Mouse (Mus musculus): Measurements from ENCODE around the gene Smarcc2. TPM values are rescaled to one million over a fixed set of nuclear protein-coding genes. Genes with fewer than 3 reads are reported as not detected.
"Not testable (repeated sequence)": the region's sequence is repeated elsewhere in the genome, so short reads cannot be mapped to it uniquely, and the experiment has no call there.

Smarcc2 gene
- total and polyA plus RNA-seq, 2 experiments from 2014 or later = 143 to 233 TPM

GRCm38 (mm10) chr10:128488776-128489175, 29.7 kb downstream of the Smarcc2 start:
- H3K9ac ChIP-seq (replicated peaks; ENCODE audit: low read length, poor library complexity, severe bottlenecking) = no peak overlapping the region
- no peak for TF ChIP-seq CTCF (IDR thresholded peaks at IDR 0.05)
- H3K9me3 ChIP-seq (ENCODE audit: low read length) = no peaks in the 10 kb centered on the region
- 81% methylated on average over 4 of the region's 4 CpGs for WGBS
- peaks cover 57% of the 10 kb centered on the region for H3K36me3 ChIP-seq (ENCODE audit: insufficient read depth, low read length)
- DNase-seq (ENCODE audit: low spot score) = no peak
- no peak overlapping the region for H3K27ac ChIP-seq (ENCODE audit: low read depth, low read length)
- H3K4me1 ChIP-seq (ENCODE audit: insufficient read depth, low read length) = peaks cover 9% of the 10 kb centered on the region; the same call in 1 of the 2 replicates
- no peak overlapping the region for H3K4me2 ChIP-seq (ENCODE audit: low read depth, low read length, poor library complexity, severe bottlenecking)
- no peak overlapping the region for H3K4me3 ChIP-seq (ENCODE audit: low read depth, low read length)
- no peak for ATAC-seq (ENCODE audit: low FRiP score)
- no peaks in the 10 kb centered on the region for H3K27me3 ChIP-seq (ENCODE audit: insufficient read depth, low read length)

GRCm38 (mm10) chr10:128489380-128489779, 30.3 kb downstream of the Smarcc2 start:
- peak overlapping the region; percentile 59; the same call in 1 of the 2 replicates for H3K27ac ChIP-seq (ENCODE audit: low read depth, low read length)
- no peak overlapping the region for H3K9ac ChIP-seq (replicated peaks; ENCODE audit: low read length, poor library complexity, severe bottlenecking)
- DNase-seq (ENCODE audit: low spot score) (no peak), ATAC-seq (ENCODE audit: low FRiP score) (no peak)
- H3K4me1 ChIP-seq (ENCODE audit: insufficient read depth, low read length) = peaks cover 9% of the 10 kb centered on the region; the same call in 1 of the 2 replicates
- no peak overlapping the region for H3K4me2 ChIP-seq (ENCODE audit: low read depth, low read length, poor library complexity, severe bottlenecking)
- H3K4me3 ChIP-seq (ENCODE audit: low read depth, low read length) = no peak overlapping the region
- WGBS = 70% methylated on average over 5 of the region's 5 CpGs
- no peaks in the 10 kb centered on the region for H3K27me3 ChIP-seq (ENCODE audit: insufficient read depth, low read length)
- no peaks in the 10 kb centered on the region for H3K9me3 ChIP-seq (ENCODE audit: low read length)
- no peak for TF ChIP-seq CTCF (IDR thresholded peaks at IDR 0.05)
- H3K36me3 ChIP-seq (ENCODE audit: insufficient read depth, low read length) = peaks cover 51% of the 10 kb centered on the region

GRCm38 (mm10) chr10:128489785-128490184, 30.7 kb downstream of the Smarcc2 start:
- Histone ChIP-seq H3K27ac (ENCODE audit: low read depth, low read length) (peak overlapping the region; percentile 59), H3K4me3 (ENCODE audit: low read depth, low read length) (no peak overlapping the region), H3K27me3 (ENCODE audit: insufficient read depth, low read length) (no peaks in the 10 kb centered on the region), H3K4me2 (ENCODE audit: low read depth, low read length, poor library complexity, severe bottlenecking) (no peak overlapping the region), H3K4me1 (ENCODE audit: insufficient read depth, low read length) (peaks cover 13% of the 10 kb centered on the region; the same call in 1 of the 2 replicates), H3K9me3 (ENCODE audit: low read length) (no peaks in the 10 kb centered on the region), H3K36me3 (ENCODE audit: insufficient read depth, low read length) (peaks cover 49% of the 10 kb centered on the region), H3K9ac (replicated peaks; ENCODE audit: low read length, poor library complexity, severe bottlenecking) (no peak overlapping the region)
- 52% methylated on average over 4 of the region's 4 CpGs for WGBS
- ATAC-seq (ENCODE audit: low FRiP score) (no peak), DNase-seq (ENCODE audit: low spot score) (no peak)
- no peak for TF ChIP-seq CTCF (IDR thresholded peaks at IDR 0.05)

GRCm38 (mm10) chr10:128490232-128490631, 31.2 kb downstream of the Smarcc2 start:
- Histone ChIP-seq H3K9ac (replicated peaks; ENCODE audit: low read length, poor library complexity, severe bottlenecking) (no peak overlapping the region), H3K4me3 (ENCODE audit: low read depth, low read length) (no peak overlapping the region), H3K4me1 (ENCODE audit: insufficient read depth, low read length) (peaks cover 15% of the 10 kb centered on the region; the same call in 1 of the 2 replicates), H3K9me3 (ENCODE audit: low read length) (no peaks in the 10 kb centered on the region), H3K27ac (ENCODE audit: low read depth, low read length) (peak overlapping the region; percentile 59; the same call in 1 of the 2 replicates), H3K36me3 (ENCODE audit: insufficient read depth, low read length) (peaks cover 49% of the 10 kb centered on the region), H3K27me3 (ENCODE audit: insufficient read depth, low read length) (no peaks in the 10 kb centered on the region), H3K4me2 (ENCODE audit: low read depth, low read length, poor library complexity, severe bottlenecking) (no peak overlapping the region)
- no peak for TF ChIP-seq CTCF (IDR thresholded peaks at IDR 0.05)
- ATAC-seq (ENCODE audit: low FRiP score) = no peak
- 56% methylated on average over 5 of the region's 5 CpGs for WGBS
- DNase-seq (ENCODE audit: low spot score) = no peak

DNA sequence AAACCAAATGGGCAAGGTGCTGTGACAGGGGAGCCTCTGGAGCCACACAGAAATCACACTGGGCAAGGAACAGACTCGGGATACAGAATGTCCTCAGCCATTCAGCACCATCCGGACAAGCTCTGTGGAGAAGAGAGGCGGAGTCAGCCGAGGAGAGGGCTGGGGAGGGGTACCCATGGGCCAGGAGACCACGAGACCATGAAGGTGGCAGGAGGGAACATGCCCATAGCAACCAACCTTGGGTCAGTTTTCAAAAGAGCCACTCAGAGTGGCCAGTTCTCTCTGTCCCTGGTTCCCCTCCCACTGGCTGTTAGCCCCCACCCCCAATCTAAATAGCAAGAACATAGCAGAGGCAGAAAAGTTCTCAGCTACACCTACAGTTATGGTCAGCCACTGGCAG, 31.9 kb downstream of the Smarcc2 start:
- WGBS = 48% methylated on average over 5 of the region's 5 CpGs
- Histone ChIP-seq H3K27ac (ENCODE audit: low read depth, low read length) (0 out of 2 replicates have a peak overlapping the region, but pooled peaks have one; percentile 55), H3K36me3 (ENCODE audit: insufficient read depth, low read length) (peaks cover 43% of the 10 kb centered on the region), H3K9ac (replicated peaks; ENCODE audit: low read length, poor library complexity, severe bottlenecking) (no peak overlapping the region), H3K27me3 (ENCODE audit: insufficient read depth, low read length) (no peaks in the 10 kb centered on the region), H3K4me1 (ENCODE audit: insufficient read depth, low read length) (peaks cover 15% of the 10 kb centered on the region; the same call in 1 of the 2 replicates), H3K4me2 (ENCODE audit: low read depth, low read length, poor library complexity, severe bottlenecking) (peak overlapping the region; percentile 71), H3K9me3 (ENCODE audit: low read length) (no peaks in the 10 kb centered on the region), H3K4me3 (ENCODE audit: low read depth, low read length) (no peak overlapping the region)
- DNase-seq (ENCODE audit: low spot score) (no peak), ATAC-seq (ENCODE audit: low FRiP score) (no peak)
- no peak for TF ChIP-seq CTCF (IDR thresholded peaks at IDR 0.05)

GRCm38 (mm10) chr10:128491495-128491894, 32.4 kb downstream of the Smarcc2 start:
- peak overlapping the region; percentile 80; the same call in 1 of the 2 replicates for H3K4me3 ChIP-seq (ENCODE audit: low read depth, low read length)

DNA sequence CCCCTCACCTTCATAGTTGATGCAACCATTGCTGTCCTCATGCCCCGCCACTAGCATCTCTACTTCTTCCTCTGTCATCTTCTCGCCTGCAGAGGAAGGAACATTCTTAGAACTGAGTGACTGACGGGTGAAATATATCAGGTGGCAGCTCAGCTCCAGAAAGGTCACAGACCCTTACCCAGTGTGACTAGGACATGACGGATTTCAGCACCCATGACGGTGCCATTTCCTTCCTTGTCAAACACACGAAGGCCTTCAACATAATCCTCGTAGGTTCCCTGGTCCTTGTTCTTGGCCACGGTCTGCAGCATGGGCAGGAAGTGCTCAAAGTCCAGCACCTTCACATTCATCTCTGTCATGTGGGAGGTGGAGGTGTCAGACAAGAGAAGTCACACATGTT, 33.0 kb downstream of the Smarcc2 start:
- ATAC-seq (ENCODE audit: low FRiP score); H3K27me3 ChIP-seq (ENCODE audit: insufficient read depth, low read length); DNase-seq (ENCODE audit: low spot score); H3K9me3 ChIP-seq (ENCODE audit: low read length): not testable (repeated sequence)
- 72% methylated on average over 6 of the region's 8 CpGs for WGBS
- peak overlapping the region; percentile 80 for H3K4me3 ChIP-seq (ENCODE audit: low read depth, low read length)
- H3K27ac ChIP-seq (ENCODE audit: low read depth, low read length) = peak overlapping the region; percentile 55; the same call in 1 of the 2 replicates
- peaks cover 38% of the 10 kb centered on the region for H3K36me3 ChIP-seq (ENCODE audit: insufficient read depth, low read length)
- H3K4me1 ChIP-seq (ENCODE audit: insufficient read depth, low read length) = peaks cover 16% of the 10 kb centered on the region; the same call in 1 of the 2 replicates
- peak overlapping the region; percentile 71 for H3K4me2 ChIP-seq (ENCODE audit: low read depth, low read length, poor library complexity, severe bottlenecking)
- H3K9ac ChIP-seq (replicated peaks; ENCODE audit: low read length, poor library complexity, severe bottlenecking) = peak overlapping the region; percentile 85

More at GRCm38 (mm10) chr10:128491495-128491894, 32.4 kb downstream of the Smarcc2 start:
- peaks cover 41% of the 10 kb centered on the region for H3K36me3 ChIP-seq (ENCODE audit: insufficient read depth, low read length)
- H3K9ac ChIP-seq (replicated peaks; ENCODE audit: low read length, poor library complexity, severe bottlenecking) = peak overlapping the region; percentile 39
- TF ChIP-seq CTCF (IDR thresholded peaks at IDR 0.05) = no peak
- H3K27ac ChIP-seq (ENCODE audit: low read depth, low read length) = peak overlapping the region; percentile 55; the same call in 1 of the 2 replicates
- H3K4me1 ChIP-seq (ENCODE audit: insufficient read depth, low read length) = peaks cover 15% of the 10 kb centered on the region; the same call in 1 of the 2 replicates
- whole genome bisulfite sequencing = 64% methylated on average over 6 of the region's 6 CpGs
- H3K27me3 ChIP-seq (ENCODE audit: insufficient read depth, low read length) = no peaks in the 10 kb centered on the region
- H3K9me3 ChIP-seq (ENCODE audit: low read length) = no peaks in the 10 kb centered on the region
- H3K4me2 ChIP-seq (ENCODE audit: low read depth, low read length, poor library complexity, severe bottlenecking) = peak overlapping the region; percentile 71
- DNase-seq (ENCODE audit: low spot score) (no peak), ATAC-seq (ENCODE audit: low FRiP score) (no peak)

Measured in midbrain, postnatal 0 days (tissue).